Mouse (Mus musculus): ENCODE measurements around the gene Srcap.

- no peak for TF ChIP-seq POLR2A (IDR thresholded peaks at IDR 0.05; ENCODE audit: borderline replicate concordance, low read depth, low read length)
- TF ChIP-seq CTCF (IDR thresholded peaks at IDR 0.05; ENCODE audit: low read depth, low read length): no peak
Measured at GRCm38 (mm10) chr7:127491846-127492245, 19.9 kb upstream of the Srcap start.

Data from bone marrow macrophage, adult 2 months (primary cell).